Mouse (Mus musculus) gastrocnemius, postnatal 14 days (tissue): ENCODE measurements around the gene Tunar. TPM values are rescaled to one million over a fixed set of nuclear protein-coding genes. Genes with fewer than 3 reads are reported as not detected.

Source experiments
- DNase-seq: peaks from one replicate; pipeline ENCODE4 v3.0.0; 2021; ENCODE audit warnings: mixed read lengths
- intact Hi-C: fragments of 180-260 bp; cut with DNase I; formaldehyde crosslinking; loops from one replicate; pipeline ENCODE4 v1.15.1; 2025; ENCODE audit warnings: low total_unique reads
- total RNA-seq, 2 experiments: library from RNA; stranded (reverse); gene quantifications; 2 replicates each; pipeline ENCODE4 v1.2.3; 2021

Gene Tunar
- total RNA-seq, 2 experiments from 2014 or later: not detected

- intact Hi-C loops: no loop called here
- DNase-seq: no peak
Measured at GRCm38 (mm10) chr12:105382733-105383132, 49.1 kb downstream of the Tunar start.

DNA sequence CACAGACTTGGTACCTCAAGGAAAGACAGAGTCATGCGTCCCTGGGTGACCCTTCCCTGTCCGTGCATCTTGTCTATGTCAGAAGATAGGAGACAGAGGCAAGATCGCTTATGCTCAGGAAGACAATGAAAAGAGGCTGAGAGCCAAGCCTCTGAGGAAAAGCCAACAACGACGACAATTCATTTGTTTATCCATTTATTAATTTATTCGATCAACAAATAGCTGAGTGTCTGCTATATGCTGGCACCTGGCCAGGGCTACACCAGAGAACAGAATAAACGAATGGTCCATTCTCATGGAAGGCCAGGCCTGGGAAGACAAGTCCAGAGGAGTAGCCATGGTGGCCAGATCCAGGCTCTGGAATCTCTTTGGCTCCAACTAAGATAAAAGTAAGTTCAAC lies 61.0 kb downstream of the Tunar start:
- intact Hi-C loops: no loop called here
- no peak for DNase-seq

GRCm38 (mm10) chr12:105398172-105398571 lies 64.5 kb downstream of the Tunar start:
- intact Hi-C loops: no loop called here
- DNase-seq: no peak

GRCm38 (mm10) chr12:105403742-105404141 lies 70.1 kb downstream of the Tunar start:
- intact Hi-C loops: no loop called here
- DNase-seq: no peak

DNA sequence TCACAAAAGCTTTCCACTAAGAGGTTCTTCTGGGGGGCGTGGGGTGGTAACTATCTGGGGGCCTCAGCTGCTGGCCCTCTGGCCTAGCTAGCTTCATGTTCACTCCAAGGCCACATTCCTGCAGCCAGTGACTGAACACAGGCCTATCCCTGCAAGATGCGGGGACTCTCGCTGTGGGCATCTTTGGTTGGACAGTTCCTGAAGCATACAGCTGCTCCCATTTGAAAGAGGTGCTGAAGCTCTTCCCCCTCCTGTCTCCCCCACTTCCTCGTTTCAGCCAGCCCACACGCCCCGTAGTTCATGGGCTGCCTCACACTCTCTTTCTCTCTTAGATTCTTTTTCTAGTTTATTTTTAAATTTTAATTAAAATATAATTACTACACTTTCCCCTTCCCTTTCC lies 72.3 kb downstream of the Tunar start:
- intact Hi-C loops: no loop called here

GRCm38 (mm10) chr12:105413909-105414308 lies 80.2 kb downstream of the Tunar start:
- DNase-seq: no peak
- intact Hi-C loops: no loop called here

More for the DNA sequence above, 72.3 kb downstream of the Tunar start:
- no peak for DNase-seq

GRCm38 (mm10) chr12:105420476-105420875 lies 86.8 kb downstream of the Tunar start:
- no peak for DNase-seq
- intact Hi-C loops: no loop called here

DNA sequence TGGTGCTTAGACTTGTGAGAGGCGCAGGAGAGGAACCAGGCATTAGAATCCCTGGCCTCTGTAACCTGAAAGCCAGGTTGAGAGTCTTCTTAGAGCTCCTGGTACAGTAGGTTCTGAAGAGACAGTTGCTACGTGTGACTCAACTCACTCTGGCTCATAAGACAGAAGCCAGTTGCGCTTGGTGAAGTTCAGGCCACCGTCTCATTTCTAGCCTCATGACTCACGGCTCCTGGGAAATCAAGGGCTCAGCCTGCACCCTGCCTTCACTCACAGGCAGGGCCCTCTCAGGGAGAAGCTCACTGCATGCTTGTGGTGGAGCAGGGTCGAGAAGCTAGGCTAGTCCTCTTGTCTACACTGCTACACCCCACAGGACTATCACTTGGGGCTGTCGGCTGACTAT lies 92.9 kb downstream of the Tunar start:
- intact Hi-C loops: no loop called here
- no peak for DNase-seq

DNA sequence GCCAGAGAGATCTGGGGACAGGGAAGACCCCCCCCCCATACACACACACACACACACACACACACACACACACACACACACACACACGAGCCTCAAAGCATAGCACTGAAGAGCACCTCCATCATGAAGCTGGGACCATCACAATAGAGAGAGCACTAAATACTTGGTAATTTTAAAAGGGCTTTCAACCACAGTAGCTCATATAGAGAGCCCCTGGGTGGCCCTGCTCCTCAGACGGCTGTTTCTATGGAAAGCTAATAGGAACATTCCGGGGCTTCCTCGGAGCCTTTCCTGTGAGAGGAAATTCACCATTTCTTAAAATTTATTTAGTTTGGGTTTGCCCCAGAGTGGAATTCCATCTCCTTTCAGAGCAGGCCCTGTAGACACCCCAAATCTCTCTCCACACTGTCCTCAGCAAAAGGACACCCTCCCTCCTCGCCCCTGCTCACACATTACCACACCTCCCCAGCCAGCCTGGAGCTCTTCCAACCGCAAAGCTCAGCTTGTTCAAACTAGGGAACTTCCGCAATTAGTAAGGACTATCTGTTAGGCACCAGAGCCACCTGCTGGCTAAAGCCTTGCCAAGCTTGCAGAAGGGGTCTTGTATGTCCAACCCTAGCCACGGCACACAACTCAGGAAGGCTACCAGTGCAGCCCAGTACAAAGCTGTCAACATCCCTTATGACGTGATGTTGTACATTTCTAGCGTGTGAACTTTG lies 93.5 kb downstream of the Tunar start:
- peak; percentile 77 for DNase-seq
- intact Hi-C loops: no loop called here

DNA sequence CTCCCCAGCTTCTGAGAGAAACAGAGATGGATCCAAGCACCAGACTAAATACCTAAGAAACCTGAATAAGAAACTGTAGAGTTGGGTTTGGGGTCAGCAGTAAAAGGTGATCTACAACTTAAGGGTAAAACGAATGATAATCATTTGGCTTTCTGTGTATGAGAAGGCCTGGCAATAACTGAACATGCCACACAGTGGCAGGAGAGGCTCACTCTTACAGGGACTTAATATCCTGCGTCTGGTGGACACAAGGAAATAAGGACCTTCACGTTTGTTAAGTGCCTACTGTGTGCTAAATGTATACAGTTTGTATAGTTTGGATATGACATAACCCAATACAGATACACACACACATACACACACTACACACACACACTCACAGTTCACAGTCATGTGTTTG lies 98.2 kb downstream of the Tunar start:
- intact Hi-C loops: no loop called here
- no peak for DNase-seq

DNA sequence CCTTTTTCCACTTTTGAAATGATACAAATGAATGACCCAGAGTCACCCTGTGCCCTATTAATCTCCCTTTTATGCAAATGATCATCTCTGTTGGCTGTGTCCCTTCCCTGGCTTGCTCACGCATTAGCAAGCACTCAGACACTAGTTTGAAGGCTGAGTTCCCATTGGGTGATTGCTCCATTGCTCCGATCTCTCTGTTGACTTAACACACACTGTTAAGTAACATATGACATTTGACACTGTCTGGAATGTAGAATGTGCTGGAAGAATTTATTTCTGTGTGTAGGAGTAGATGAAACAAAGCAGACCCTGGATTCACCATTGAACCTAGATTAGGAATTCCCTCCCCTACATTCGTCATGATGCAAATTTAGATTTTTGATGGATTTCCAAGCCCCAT lies 99.1 kb downstream of the Tunar start:
- no peak for DNase-seq
- intact Hi-C loops: no loop called here

Other genes with a start within 250 kb of the Tunar start
- not detected for gene Tcl1b2, start 187.9 kb upstream of the Tunar start, total RNA-seq
- not detected for gene Tcl1b1, start 174.2 kb upstream of the Tunar start, total RNA-seq
- not detected for gene Tcl1b5, start 157.5 kb upstream of the Tunar start, total RNA-seq
- gene Tcl1b3, start 142.8 kb upstream of the Tunar start, total RNA-seq: not detected
- gene Tcl1b4, start 131.9 kb upstream of the Tunar start, total RNA-seq: not detected
- gene Tcl1, start 111.1 kb upstream of the Tunar start, total RNA-seq: not detected
- gene D430019H16Rik, start 120.0 kb downstream of the Tunar start, total RNA-seq: 1 to 10 TPM; 1.1 to 1.6 TPM
- 1 to 10 TPM in 1 of 2 experiments, under 1 TPM in 1; 0.82 to 1.8 TPM for gene Bdkrb2, start 229.4 kb downstream of the Tunar start, total RNA-seq